Mouse (Mus musculus) B cell, adult 2 months (primary cell): ENCODE results near the gene Apol7c.
"Not testable (repeated sequence)": the region's sequence is repeated elsewhere in the genome, so short reads cannot be mapped to it uniquely, and the experiment has no call there.

Experiments used
- DNase-seq, 2 experiments: peaks; one replicate each; pipeline ENCODE4 v3.0.0; 2022

Apol7c gene

GRCm38 (mm10) chr15:77533216-77533615, at the start of gene Apol7c:
Gene Apol7c, minus strand, starts transcription at chr15:77533316.
- no peak for DNase-seq

- DNase-seq: no peak
Measured at GRCm38 (mm10) chr15:77581681-77582080, 48.6 kb upstream of the Apol7c start.

- DNase-seq: no peak
Measured at GRCm38 (mm10) chr15:77579311-77579710, 46.2 kb upstream of the Apol7c start.

- DNase-seq: no peak
Measured at GRCm38 (mm10) chr15:77578801-77579200, 45.7 kb upstream of the Apol7c start.

- DNase-seq: no peak
Measured at GRCm38 (mm10) chr15:77563219-77563618, 30.1 kb upstream of the Apol7c start.

GRCm38 (mm10) chr15:77561792-77562191, 28.7 kb upstream of the Apol7c start, which contains the start of gene 1700025B11Rik:
Gene 1700025B11Rik, minus strand, starts transcription at chr15:77561892.
- no peak for DNase-seq

- not testable (repeated sequence) for DNase-seq
Measured at GRCm38 (mm10) chr15:77539221-77539620, 6.1 kb upstream of the Apol7c start.

- peak; percentile 13 to 15 for DNase-seq
Measured at GRCm38 (mm10) chr15:77523186-77523843, 9.8 kb downstream of the Apol7c start.

- DNase-seq: not testable (repeated sequence)
Measured at GRCm38 (mm10) chr15:77520596-77520995, 12.5 kb downstream of the Apol7c start.

GRCm38 (mm10) chr15:77507966-77508365, 25.1 kb downstream of the Apol7c start, which contains the start of gene Apol11a:
Gene Apol11a, plus strand, starts transcription at chr15:77508271.
- not testable (repeated sequence) for DNase-seq

- not testable (repeated sequence) for DNase-seq
Measured at GRCm38 (mm10) chr15:77494694-77495093, 38.4 kb downstream of the Apol7c start.

- not testable (repeated sequence) for DNase-seq
Measured at GRCm38 (mm10) chr15:77493181-77493580, 39.9 kb downstream of the Apol7c start.

GRCm38 (mm10) chr15:77482140-77482794, 50.8 kb downstream of the Apol7c start:
- DNase-seq: no peak

GRCm38 (mm10) chr15:77476693-77477092, 56.4 kb downstream of the Apol7c start, which contains the start of gene Apol10a:
Gene Apol10a, plus strand, starts transcription at chr15:77477047.
- not testable (repeated sequence) for DNase-seq
